Mouse (Mus musculus): Measurements from ENCODE around the gene Fgf12. TPM values are rescaled to one million over a fixed set of nuclear protein-coding genes. Genes with fewer than 3 reads are reported as not detected.

Fgf12 gene
- total RNA-seq, 2 experiments from 2014 or later: 0.07 TPM; not detected in 1

DNA sequence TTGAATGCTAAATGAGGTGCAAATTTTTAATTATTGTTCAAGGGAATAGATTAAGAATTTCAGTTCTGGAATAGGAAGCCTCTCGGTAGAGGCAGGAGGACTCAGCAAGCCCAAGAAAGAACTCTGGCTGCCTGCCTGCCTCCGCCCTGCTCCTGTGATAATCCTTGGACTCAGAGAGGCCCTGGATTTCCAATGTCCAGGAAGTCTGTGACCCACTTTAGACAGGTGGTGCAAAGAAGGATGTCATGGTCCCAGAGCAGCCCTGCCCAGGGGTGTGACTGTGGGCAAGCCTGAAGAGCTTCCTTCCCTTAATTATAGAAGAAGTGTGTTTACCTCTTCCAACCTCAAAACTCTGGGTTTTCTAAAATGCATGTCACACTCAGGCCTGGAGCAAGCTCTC, 273.8 kb downstream of the Fgf12 start:
- DNase-seq (ENCODE audit: low spot score): no peak

DNA sequence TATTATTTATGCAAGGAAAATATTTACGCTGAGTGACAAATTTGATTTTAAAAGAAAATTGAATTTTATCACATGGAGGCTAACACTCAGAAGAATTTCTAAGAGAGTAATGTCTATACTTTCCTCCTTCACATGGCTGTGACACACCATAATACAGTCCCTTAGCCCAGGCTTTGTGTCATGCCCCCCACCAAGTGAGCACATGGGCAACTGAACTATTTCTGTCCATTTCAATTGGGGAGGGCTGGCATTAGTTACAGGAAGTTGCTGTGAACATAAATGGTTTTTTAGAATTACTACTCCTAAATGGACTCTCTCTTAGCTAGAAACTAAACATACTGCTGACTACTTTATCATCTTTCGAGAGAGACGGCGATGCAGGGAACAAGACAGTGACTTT, 276.2 kb downstream of the Fgf12 start:
- DNase-seq (ENCODE audit: low spot score): no peak

DNA sequence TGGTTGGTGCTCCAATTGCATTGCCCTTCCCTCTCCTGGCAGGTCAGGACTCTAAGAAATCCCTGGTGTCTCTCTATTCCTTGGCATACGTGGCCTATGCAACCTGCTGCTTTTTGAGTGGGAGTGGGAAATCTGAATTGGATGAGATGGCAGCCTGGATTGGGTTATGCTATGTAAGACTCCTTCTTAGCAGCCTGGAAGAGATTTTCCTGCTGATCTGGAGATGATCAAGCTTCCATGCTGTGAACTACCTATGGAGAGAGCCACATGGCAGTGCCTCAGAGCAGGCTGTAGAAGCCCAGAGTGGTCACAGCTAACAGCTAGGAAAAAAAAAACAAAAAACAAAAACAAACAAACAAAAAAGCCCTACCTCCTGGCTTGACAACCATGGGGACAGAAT, 277.3 kb downstream of the Fgf12 start:
- no peak for DNase-seq (ENCODE audit: low spot score)

DNA sequence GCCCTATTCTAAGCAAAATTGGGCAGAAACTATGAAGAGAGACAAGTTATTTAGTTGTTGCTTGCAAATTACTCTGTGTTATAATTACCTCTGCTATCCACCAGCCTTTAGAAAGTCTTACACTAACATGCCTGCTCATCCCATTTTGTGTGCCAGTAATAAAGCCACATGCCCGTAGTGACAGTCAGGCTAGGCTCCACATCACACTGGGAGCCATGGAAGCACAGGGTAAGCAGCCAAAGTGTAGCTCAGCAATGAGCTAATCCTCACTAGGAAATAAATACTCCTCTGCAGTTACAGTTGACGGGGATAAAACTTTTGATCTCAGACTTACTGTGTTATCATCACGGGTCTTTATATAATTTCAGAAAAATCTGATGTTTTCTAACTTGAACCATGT, 298.0 kb downstream of the Fgf12 start:
- DNase-seq (ENCODE audit: low spot score): no peak

DNA sequence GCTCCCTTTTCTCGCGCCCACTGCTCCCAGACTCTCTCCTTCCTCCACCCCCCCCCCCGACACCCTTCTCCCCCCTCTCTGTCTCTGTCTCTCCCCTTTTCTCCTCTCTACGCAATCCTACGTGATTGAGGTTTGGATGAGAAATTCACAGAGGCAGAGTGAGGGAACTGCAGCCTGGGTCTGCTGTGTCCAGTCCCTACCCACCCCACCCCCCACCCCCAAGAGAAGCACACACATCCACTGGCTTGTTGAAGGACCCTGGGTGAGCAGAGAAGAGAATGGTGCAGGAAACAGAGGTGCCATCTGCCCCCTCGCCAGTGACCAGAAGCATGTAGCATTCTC, 305.8 kb downstream of the Fgf12 start:
- DNase-seq (ENCODE audit: low spot score): no peak

DNA sequence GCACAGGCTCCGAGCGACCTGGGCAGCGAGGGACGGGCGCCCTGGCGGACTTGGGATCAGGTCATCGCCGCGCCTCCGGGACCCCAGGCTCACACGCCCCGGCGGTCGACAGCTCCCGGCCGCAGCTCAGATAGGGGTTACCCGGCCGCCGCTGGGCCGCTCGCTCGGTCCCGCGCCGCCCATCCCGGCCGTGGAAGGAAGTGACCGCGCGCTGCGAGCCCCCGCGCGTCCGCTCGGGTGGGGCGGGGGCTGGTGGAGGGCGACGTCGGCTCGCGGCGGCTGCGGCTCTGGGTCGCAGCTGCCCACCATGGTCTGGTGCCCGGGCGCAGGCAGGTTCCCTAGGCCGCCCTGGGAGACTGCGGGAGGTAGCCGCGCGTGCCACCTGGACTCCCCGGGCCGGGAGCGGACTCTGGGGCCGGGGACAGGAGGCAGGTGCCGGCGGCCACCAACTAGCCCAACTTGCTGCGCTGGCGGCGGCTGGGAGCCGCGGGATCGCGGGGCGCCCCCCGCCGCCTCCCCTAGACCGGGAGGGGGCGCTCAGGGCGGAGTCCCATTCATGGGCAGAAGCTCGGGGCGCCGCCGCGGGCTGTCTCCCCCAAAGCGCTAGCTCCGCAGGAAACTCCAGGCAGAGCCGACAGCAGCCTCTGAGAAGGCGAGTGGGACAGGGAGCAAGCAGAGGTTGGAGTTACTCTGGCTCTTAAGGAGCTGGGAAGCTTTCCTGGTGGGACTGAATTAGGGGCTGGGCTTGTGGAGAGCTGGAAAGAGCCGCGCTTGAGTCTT, 306.3 kb downstream of the Fgf12 start:
- DNase-seq (ENCODE audit: low spot score): no peak

DNA sequence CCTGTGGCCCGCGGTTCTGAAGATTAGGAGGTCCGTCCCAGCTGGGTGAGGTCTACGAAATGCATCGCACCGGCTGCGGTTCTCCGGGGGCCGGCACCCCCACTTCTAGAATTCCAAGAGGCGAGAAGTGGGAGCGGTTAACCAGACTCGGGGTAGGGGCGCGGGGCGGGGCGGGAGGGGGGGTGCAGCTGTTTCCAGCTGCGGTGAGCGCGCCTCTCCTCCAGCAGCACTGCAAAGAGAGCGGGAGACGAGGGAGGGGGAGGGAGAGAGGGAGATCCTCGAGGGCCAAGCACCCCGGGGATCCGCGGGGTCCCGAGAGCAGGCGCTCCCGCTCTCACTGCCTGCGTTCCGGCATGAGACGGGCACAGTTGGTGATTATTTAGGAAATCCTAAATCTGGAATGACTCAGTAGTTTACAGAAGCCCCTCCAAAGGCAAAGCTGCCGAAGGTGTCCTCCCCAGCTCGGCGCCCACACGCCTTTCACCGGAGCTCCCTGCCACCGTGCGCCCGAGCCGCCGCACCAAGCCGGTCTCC, 307.0 kb downstream of the Fgf12 start:
- DNase-seq (ENCODE audit: low spot score): no peak

DNA sequence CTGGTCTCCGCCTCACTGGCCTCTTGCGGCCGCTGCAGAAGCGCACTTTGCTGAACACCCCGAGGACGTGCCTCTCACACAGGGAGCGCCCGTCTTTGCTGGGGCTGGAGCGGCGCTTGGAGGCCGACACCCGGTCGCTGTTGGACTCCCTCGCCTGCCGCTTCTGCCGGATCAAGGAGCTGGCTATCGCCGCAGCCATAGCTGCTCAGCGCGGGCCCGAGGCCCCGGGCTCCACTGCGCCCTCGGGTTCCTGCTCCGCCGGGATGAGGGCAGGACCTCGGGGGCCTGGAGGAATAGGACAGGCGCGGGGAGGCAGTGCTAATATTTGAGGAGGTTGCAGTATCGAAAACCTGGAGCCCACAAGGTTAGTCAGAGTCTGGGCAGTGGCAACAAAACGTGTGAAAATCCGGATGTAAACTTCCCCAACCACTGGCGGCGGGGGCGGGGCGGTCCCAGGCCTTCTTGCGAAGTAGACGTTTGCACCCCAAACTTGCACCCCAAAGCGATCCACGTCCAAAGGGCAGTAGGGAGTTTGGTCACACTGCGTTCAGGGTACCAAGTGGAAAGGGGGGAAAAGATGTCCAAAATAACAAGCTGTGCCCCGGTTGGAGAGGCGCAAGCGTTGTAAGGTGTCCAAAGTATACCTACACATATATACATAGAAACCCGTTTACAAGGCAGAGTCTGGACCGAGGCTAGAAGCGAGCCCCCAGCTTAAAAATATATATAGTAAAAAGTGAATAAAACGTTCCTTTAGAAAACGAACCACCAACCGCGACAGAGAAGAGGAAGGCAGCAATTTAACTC, 307.7 kb downstream of the Fgf12 start:
- no peak for DNase-seq (ENCODE audit: low spot score)

DNA sequence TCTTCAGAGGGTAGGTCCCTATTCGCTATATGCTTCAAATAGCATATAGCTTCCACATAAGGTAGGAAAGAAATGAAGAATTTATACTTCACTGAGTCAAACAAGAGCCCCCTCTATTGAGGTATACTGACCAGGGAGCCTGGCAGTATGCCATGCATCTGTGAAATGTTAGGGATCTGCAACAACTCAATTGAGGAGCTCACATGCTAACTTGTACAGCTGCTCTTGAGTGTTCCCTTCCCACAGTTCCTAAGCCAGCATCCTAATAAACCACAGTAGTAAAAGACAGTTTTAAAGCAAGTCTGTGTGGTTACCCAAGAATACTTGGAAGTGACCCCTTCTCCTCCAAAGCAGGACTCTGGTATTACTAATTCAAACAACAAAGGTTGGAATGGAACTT, 331.3 kb downstream of the Fgf12 start:
- DNase-seq (ENCODE audit: low spot score): no peak

DNA sequence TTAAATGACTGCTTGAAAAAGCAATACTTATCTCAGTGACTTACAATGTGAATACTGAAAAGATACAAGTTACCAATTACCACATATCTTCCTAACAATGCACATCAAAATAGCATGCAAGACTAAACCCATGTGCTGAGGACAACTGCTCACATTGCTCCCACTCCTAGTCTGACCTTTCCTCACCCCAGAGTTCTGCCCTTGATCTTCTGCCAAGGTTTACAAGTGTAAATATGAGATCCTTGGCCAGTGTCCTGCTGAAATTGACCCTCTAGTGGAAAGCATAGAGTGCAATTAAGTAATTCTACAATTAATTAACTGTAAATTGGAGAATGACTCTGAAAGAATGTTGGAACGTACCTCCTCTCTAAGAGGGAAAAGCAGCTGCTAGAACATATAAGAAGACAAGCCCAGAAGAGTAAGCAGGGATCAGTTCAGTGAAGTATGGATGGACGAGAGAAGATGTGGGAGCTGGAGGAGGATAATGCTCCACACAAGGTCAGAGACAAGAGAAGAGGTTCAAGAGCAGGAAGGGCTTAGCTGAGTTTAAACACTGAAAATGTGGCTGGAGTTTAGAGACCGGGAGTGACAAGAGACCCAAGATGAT, 333.1 kb downstream of the Fgf12 start:
- no peak for DNase-seq (ENCODE audit: low spot score)

DNA sequence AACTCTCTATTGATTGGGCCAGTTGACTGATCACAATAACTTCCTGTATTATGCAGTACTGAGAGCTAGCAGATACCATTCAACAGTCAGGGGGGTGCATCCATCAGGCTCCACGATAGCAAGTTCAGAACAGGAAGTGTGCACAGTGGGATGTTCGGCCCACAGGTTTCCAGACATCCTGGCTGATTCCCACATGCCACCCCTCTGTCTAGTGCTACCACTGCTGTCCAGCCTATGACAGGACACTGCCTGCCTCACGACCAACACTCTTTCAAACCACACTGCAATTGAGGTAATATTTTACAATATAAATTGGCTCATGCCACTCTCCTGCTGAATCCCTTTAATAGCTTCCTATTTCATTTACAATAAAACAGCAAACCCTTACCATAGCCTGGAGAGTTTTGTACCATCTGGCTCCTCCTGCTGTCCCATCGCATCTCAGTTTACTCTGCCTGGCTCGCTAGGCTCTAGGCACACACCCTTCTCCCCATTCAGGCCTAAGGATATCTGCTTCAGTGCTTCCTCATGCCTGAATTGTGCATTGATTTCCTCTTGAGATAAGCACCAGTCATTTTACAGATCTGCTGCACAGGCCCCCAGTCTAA, 341.6 kb downstream of the Fgf12 start:
- no peak for DNase-seq (ENCODE audit: low spot score)

DNA sequence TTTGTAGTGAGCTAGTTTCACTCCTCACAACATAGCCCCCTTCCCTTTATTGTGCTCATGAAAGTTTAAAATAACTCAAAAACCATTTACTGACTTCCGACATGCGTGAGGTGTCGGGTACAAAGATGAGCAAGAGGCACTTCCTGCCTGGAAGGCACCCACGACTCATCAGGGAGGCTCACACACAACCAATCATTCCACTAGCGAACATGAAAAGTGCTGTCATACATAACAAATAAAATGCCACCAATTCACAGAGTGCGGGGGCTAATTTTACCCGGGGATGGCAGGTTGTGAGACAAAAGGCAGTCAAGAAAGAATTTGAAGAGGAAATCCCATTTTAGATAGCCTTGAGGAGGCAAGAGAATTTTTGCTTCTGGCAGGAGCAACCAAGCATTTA, 344.6 kb downstream of the Fgf12 start:
- DNase-seq (ENCODE audit: low spot score): no peak

DNA sequence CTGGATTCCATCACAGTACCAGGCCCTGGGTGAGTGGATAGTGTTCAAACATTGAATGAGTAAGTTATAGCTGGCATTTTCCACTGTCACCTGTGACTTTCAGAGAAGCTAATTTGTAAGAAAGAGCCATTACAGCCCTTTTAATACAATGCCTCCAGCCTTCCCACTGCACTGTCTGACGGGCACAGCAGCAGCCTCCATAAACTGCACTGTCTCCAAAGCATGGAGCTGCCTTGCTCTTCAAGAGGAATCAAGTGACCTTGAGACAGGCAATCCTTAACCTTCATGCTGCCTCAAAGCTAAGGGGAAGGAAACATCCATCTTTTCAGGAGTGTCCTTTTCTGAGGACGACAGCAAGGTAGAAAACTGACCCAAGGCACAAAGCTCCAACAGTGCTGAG, 345.0 kb downstream of the Fgf12 start:
- no peak for DNase-seq (ENCODE audit: low spot score)

DNA sequence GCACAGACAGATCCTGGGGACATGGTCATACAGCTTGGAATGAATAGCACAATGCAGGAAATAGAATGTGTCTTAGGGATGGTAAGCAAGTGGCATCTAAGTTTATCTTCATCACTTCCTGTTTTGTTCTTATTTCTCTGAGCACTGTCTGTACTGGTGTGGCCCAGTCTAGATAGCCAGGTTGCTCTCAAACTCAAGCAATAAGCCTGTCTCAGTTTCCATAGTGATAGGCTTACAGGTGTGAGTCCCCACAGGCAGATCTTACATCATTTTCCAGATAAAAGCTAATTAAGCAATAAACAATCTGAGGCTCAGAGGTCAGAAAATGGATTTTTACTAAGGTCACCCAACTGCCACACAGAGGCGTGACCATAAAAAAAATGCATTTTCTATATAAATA, 348.7 kb downstream of the Fgf12 start:
- no peak for DNase-seq (ENCODE audit: low spot score)

DNA sequence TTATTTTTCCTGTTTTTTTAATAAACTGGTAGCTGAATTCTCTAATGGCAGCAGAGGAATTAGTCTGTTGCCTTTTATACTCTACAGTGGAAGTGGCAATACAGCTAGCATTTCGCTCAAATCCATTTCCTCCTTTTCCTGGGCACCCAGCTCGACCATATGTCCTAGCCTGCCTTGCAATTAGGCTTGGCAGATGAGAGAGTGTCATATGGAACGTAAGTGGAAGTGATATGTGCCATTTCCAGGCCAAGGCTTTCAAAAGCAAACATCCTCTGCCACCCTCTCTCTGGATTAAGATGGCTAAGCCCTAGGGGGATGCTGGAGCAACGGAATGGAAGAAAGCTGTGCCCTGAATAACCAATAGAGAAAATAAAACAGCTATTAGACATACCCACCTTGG, 350.2 kb downstream of the Fgf12 start:
- DNase-seq (ENCODE audit: low spot score): no peak

DNA sequence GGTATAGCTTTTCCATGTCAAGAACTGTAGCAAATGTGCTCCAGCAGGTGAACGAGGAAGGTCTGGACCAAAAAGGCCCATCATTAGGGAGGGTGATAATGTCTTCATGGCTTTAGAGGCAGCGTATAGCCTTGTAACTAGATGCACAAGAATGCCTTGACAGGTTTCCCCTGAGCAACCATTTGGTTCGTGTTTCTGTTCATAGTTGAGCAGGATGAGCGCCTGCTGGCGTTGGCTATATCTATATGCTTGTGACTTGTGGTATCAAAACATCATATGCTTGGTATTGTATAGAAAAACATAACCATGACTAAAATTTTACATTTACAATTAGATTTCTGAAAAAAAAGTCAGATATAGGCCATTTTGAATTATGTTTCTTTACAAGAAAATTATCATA, 361.6 kb downstream of the Fgf12 start:
- DNase-seq (ENCODE audit: low spot score): no peak

DNA sequence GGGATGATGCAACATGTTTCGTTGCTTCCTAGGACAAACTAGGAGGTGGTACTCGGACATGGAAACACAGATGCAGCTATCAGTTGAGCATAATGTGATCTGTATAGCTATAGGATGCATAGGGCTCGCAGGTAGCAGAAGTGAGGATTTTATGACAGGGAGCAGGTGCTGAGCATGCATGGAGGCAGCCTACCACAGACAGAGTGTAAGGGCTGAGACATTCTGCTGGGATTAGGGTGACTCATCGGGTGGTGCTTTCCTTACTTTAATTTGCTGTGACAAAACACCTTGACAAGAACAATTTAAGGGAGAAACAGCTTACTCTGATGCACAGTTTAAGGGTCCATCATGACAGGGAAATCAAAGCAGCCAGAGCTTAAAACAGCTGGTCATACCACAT, 363.8 kb downstream of the Fgf12 start:
- DNase-seq (ENCODE audit: low spot score): no peak

DNA sequence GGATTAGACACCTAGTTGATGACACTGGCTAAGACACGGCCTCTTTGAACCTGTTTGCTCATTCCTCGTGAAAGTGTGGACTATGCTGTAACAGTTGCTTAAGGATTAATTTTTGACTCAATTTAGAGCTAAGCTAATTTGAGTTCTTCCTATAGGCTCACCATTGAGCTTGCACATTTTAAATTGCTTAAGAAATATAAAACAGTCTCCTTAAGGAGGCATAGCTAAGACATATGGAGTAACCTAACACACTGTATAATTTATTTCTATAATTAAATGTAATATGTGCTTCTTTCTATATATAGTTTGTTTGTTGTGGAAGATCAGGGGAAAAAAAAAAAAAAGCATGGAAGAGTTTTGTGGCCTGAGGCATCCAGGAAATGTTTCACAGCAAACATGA, 378.1 kb downstream of the Fgf12 start:
- DNase-seq (ENCODE audit: low spot score): no peak

DNA sequence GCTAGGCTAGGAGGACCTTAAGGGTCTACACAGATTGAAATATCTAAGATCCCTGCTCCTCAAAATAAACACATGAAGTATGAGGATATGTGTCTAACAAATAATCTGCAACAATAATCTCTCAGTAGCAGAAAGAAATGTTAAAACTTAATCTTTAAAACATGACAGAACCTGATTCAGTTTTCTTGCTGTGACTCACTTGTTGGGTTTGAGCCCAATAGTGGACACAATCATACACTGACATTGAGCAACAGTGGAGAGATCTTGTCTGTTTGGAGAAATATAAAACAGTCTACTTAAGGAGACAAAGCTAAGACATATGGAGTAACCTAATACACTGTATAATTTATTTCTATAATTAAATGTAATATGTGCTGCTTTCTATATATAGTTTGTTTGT, 379.6 kb downstream of the Fgf12 start:
- DNase-seq (ENCODE audit: low spot score): no peak

DNA sequence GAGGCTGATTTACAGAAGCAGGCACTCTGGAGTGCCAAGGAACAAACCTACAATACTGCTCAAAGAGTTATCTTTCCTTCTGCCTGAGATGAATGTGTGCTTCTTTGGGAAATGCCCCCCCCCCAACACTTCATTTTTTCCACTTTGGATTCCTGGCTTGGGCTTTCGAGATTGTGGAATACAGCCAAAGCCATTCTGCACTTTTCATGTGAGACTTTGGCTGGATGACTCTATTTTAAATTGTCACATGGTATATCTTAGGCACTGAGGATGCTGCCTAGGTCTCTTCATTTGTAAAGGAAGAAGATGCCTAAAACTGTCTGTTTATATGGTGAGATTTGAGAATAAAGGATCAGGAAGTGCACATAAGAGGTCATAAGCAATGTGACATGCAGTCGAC, 402.2 kb downstream of the Fgf12 start:
- no peak for DNase-seq (ENCODE audit: low spot score)

DNA sequence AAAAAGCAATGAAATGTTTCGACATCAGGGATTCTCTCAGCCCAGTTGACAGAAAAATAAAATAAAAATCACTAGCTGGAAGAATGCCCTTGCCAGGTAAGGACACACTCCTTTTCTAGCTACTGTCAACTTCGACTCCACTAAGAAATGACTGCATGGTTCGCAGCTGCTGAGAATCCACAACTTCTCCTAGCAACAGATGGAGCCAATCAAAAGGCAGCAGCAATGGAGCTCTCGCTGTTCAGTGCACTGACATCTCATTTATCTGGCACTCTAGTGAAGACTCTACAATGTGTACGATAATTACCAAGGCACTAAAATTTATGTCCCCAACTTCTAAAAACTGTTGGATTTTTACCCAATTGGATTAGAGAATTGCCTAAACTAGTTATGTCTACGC, 407.5 kb downstream of the Fgf12 start:
- no peak for DNase-seq (ENCODE audit: low spot score)

DNA sequence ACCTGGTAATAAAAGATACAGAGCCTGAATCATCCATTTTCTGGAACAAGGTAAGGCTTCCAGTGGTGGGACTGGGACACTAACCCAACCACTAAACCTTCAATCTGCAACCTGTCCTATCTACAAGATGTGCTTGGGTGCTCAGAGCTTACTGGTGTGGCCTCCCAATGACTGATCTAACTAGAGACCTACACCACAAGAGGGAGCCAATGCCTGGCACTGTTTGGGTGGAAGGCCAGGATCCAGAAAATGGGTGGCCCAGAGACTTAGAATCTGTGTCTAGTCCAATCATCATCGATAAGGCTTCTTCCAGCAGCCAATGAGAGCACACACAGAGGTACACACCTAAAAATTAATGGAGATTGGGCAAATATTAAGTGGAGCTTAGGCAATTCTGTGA, 414.9 kb downstream of the Fgf12 start:
- no peak for DNase-seq (ENCODE audit: low spot score)

Data from gastrocnemius, adult 18-20 months (tissue).